Mouse (Mus musculus) mouse trophoblast stem cell (cell line): ENCODE measurements around the gene Sco2.

Experiments
- in situ Hi-C, 2 experiments: fragments of 300-500 bp; cut with MseI, MboI; formaldehyde crosslinking; loops; 2 replicates in 1 of 2; 3 replicates in 1 of 2; pipeline ENCODE4 v1.15.1; 2025

The Sco2 gene

GRCm38 (mm10) chr15:89373762-89374248 lies at the start of gene Sco2:
Gene Sco2, minus strand, starts transcription at chr15:89373846.
- in situ Hi-C loops, result no loop called here

- in situ Hi-C loops, result no loop called here
Observed at GRCm38 (mm10) chr15:89421938-89422337, 48.3 kb upstream of the Sco2 start.

GRCm38 (mm10) chr15:89415282-89415681 lies 41.6 kb upstream of the Sco2 start:
- in situ Hi-C loops, result no loop called here

GRCm38 (mm10) chr15:89410118-89410517 lies 36.5 kb upstream of the Sco2 start, which contains the start of gene Syce3:
Gene Syce3, minus strand, starts transcription at chr15:89410503.
- in situ Hi-C loops, result no loop called here

GRCm38 (mm10) chr15:89406691-89407090 lies 33.0 kb upstream of the Sco2 start:
- in situ Hi-C loops, result no loop called here

GRCm38 (mm10) chr15:89404831-89405623 lies 31.4 kb upstream of the Sco2 start:
- in situ Hi-C loops, result no loop called here

GRCm38 (mm10) chr15:89402471-89402870 lies 28.8 kb upstream of the Sco2 start:
- in situ Hi-C loops, result no loop called here

GRCm38 (mm10) chr15:89399716-89400115 lies 26.1 kb upstream of the Sco2 start:
- in situ Hi-C loops, result no loop called here

- in situ Hi-C loops, result no loop called here
Observed at GRCm38 (mm10) chr15:89398146-89398545, 24.5 kb upstream of the Sco2 start.

GRCm38 (mm10) chr15:89396883-89397282 lies 23.2 kb upstream of the Sco2 start:
- in situ Hi-C loops, result no loop called here

- in situ Hi-C loops, result no loop called here
Observed at GRCm38 (mm10) chr15:89390081-89390480, 16.4 kb upstream of the Sco2 start.

- in situ Hi-C loops, result no loop called here
Observed at GRCm38 (mm10) chr15:89387127-89387526, 13.5 kb upstream of the Sco2 start.

- in situ Hi-C loops, result no loop called here
Observed at GRCm38 (mm10) chr15:89384617-89385016, 11.0 kb upstream of the Sco2 start, which contains the start of gene Klhdc7b. Gene Klhdc7b, plus strand, starts transcription at chr15:89384917.

- in situ Hi-C loops, result no loop called here
Observed at GRCm38 (mm10) chr15:89379429-89379828, 5.8 kb upstream of the Sco2 start.

GRCm38 (mm10) chr15:89378831-89379401 lies 5.3 kb upstream of the Sco2 start, which contains the start of gene Odf3b:
Gene Odf3b, minus strand, starts transcription at chr15:89379282.
- in situ Hi-C loops, result no loop called here

- in situ Hi-C loops, result no loop called here
Observed at GRCm38 (mm10) chr15:89377938-89378828, 4.5 kb upstream of the Sco2 start.

- in situ Hi-C loops, result no loop called here
Observed at GRCm38 (mm10) chr15:89377362-89377761, 3.7 kb upstream of the Sco2 start.

- in situ Hi-C loops, result no loop called here
Observed at GRCm38 (mm10) chr15:89376957-89377356, 3.3 kb upstream of the Sco2 start, which contains the start of gene Tymp. Gene Tymp, minus strand, starts transcription at chr15:89377039.

- in situ Hi-C loops, result no loop called here
Observed at GRCm38 (mm10) chr15:89376040-89376439, 2.4 kb upstream of the Sco2 start.

GRCm38 (mm10) chr15:89374801-89375534 lies 1.3 kb upstream of the Sco2 start:
- in situ Hi-C loops, result no loop called here

GRCm38 (mm10) chr15:89374340-89374739 lies 694 bp upstream of the Sco2 start:
- in situ Hi-C loops, result no loop called here
